15 mouse cellular contexts compared by ENCODE assay signal in the genomic region with DNA sequence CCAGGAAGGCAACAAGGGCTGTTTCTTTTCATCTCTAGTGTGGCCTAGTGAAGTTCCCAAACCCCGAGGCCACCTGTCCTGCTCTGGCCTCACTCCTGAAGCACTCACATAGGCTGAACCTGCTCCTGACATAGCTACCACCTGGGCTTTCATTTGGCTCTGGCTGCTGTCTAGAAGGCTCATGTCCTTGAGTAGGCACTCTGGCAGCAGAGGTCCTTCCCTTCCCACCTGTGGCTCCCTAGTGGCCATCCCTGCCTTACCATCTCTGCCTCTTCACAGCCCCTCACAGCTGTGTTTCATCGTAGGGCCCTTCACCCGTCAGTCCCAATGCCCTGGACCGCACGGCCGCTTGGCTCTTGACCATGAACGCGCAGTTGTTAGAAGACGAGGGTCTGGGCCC.
"Had no signal": no experiment of that assay in that cellular context is flagged by ENCODE, and none has a peak within 500 bp of the region (broad histone marks: within the 10 kb centered on the region; RNA-seq: fewer than 3 reads in every experiment).

No protein-coding gene starts in this region.

- ATAC-seq: lung, postnatal 0 days; midbrain, embryonic 13.5 days; midbrain, embryonic 15.5 days had no signal

- H3K27ac ChIP-seq: lung, embryonic 15.5 days; macrophage; midbrain, embryonic 13.5 days; midbrain, embryonic 15.5 days; neural tube, embryonic 12.5 days; stomach, embryonic 15.5 days; stomach, postnatal 0 days had no signal

- H3K4me1 ChIP-seq: lung, embryonic 15.5 days; midbrain, embryonic 13.5 days; midbrain, embryonic 15.5 days; neural tube, embryonic 12.5 days; stomach, embryonic 15.5 days had no signal

- H3K27me3 ChIP-seq: lung, embryonic 15.5 days; midbrain, embryonic 13.5 days; midbrain, embryonic 15.5 days; neural tube, embryonic 12.5 days; stomach, embryonic 15.5 days had no signal

- H3K4me3 ChIP-seq: lung, embryonic 15.5 days; megakaryocyte, embryonic 14.5 days; midbrain, embryonic 13.5 days; midbrain, embryonic 15.5 days; neural tube, embryonic 12.5 days; stomach, embryonic 15.5 days had no signal

- DNase-seq: lung, postnatal 14 days; lung, postnatal 36 days; right cerebral cortex, postnatal 14 days; thymus, adult 2 months; thymus, postnatal 25 days; thymus, postnatal 4 days had no signal

- H3K9me3 ChIP-seq: lung, embryonic 15.5 days; megakaryocyte, embryonic 14.5 days; midbrain, embryonic 13.5 days; midbrain, embryonic 15.5 days; neural tube, embryonic 12.5 days; stomach, embryonic 15.5 days had no signal
